Mouse (Mus musculus) granulocyte monocyte progenitor cell, adult 5-6 weeks (primary cell): ENCODE data around the gene Vps26b. TPM values are rescaled to one million over a fixed set of nuclear protein-coding genes. Genes with fewer than 3 reads are reported as not detected.

ENCODE experiments used
- ATAC-seq: replicated peaks from 2 replicates; pipeline ENCODE4 v1.8.0; 2016; ENCODE audit warnings: mild to moderate bottlenecking, moderate TSS enrichment, inconsistent platforms; ENCODE audit not compliant: poor library complexity, severe bottlenecking
- total RNA-seq, 2 experiments: library from RNA; stranded (forward) in 1 of 2; stranded (reverse) in 1 of 2; fragments of 200-712, 200-1000 nt in 1 of 2; fragments of >200 nt in 1 of 2; fragmentation: Nextera tagmentation in 1 of 2; gene quantifications; 2 replicates each; pipeline ENCODE4 v1.2.3; 2014 to 2017

The Vps26b gene
- 35.9 and 47.6 TPM in 2 replicates for total RNA-seq (2014; fragmentation: Nextera tagmentation)
- 37.3 and 37.9 TPM in 2 replicates for total RNA-seq (2017)

GRCm38 (mm10) chr9:27029828-27030762, at the start of gene Vps26b, which contains the start of gene Ncapd3:
Vps26b (minus strand) TSS chr9:27030065.
Ncapd3 (plus strand) TSS chr9:27030175.
- peak; percentile 79 for ATAC-seq

- no peak for ATAC-seq
Measured at GRCm38 (mm10) chr9:27075812-27076211, 45.9 kb upstream of the Vps26b start.

GRCm38 (mm10) chr9:27074677-27075076, 44.8 kb upstream of the Vps26b start:
- no peak for ATAC-seq

- ATAC-seq = no peak
Measured at GRCm38 (mm10) chr9:27070895-27071294, 41.0 kb upstream of the Vps26b start.

- ATAC-seq = no peak
Measured at GRCm38 (mm10) chr9:27058341-27058740, 28.5 kb upstream of the Vps26b start.

GRCm38 (mm10) chr9:27049492-27049891, 19.6 kb upstream of the Vps26b start:
- ATAC-seq = no peak

GRCm38 (mm10) chr9:27043892-27044291, 14.0 kb upstream of the Vps26b start:
- ATAC-seq = no peak

GRCm38 (mm10) chr9:27030763-27031100, 867 bp upstream of the Vps26b start:
- ATAC-seq = no peak

- ATAC-seq = peak; percentile 4; the same call in 1 of the 2 replicates
Measured at GRCm38 (mm10) chr9:27029022-27029827, 640 bp downstream of the Vps26b start.

- peak; percentile 36 for ATAC-seq
Measured at GRCm38 (mm10) chr9:27026708-27027107, 3.2 kb downstream of the Vps26b start.

- ATAC-seq = peak; percentile 85
Measured at GRCm38 (mm10) chr9:27023681-27024080, 6.2 kb downstream of the Vps26b start.

- no peak for ATAC-seq
Measured at GRCm38 (mm10) chr9:27018961-27019360, 10.9 kb downstream of the Vps26b start.

- ATAC-seq = no peak
Measured at GRCm38 (mm10) chr9:27011572-27011971, 18.3 kb downstream of the Vps26b start.

- ATAC-seq = no peak
Measured at GRCm38 (mm10) chr9:27009231-27009630, 20.6 kb downstream of the Vps26b start.

- ATAC-seq = no peak
Measured at GRCm38 (mm10) chr9:27006866-27007265, 23.0 kb downstream of the Vps26b start.

GRCm38 (mm10) chr9:27005933-27006332, 23.9 kb downstream of the Vps26b start:
- ATAC-seq = no peak

- ATAC-seq = no peak
Measured at GRCm38 (mm10) chr9:27005231-27005630, 24.6 kb downstream of the Vps26b start.

GRCm38 (mm10) chr9:26999461-27000395, 30.1 kb downstream of the Vps26b start, which contains the start of the genes Acad8 and Thyn1:
Acad8 (minus strand) TSS chr9:26999566.
Thyn1 (plus strand) TSS chr9:26999710.
- ATAC-seq = peak; percentile 90

GRCm38 (mm10) chr9:26998669-26999460, 31.0 kb downstream of the Vps26b start:
- peak; percentile 21 for ATAC-seq
